Mouse (Mus musculus) heart, embryonic 10.5 days (tissue): Measurements from ENCODE around the gene Bmpr1b. TPM values are rescaled to one million over a fixed set of nuclear protein-coding genes. Genes with fewer than 3 reads are reported as not detected.

ENCODE experiments used
- DNase-seq: peaks from one replicate; pipeline ENCODE4 v3.0.0-alpha.2; 2017; ENCODE audit warnings: low spot score
- H3K27ac ChIP-seq: fragments of 300-500 bp; sonication (generic); 2 replicates; pipeline ENCODE4 v1.5.1; 2016; ENCODE audit warnings: mild to moderate bottlenecking
- H3K27me3 ChIP-seq: fragments of 300-500 bp; sonication (generic); 2 replicates; pipeline ENCODE4 v1.6.1; 2016; ENCODE audit warnings: mild to moderate bottlenecking; ENCODE audit not compliant: poor library complexity, insufficient read depth, severe bottlenecking
- H3K36me3 ChIP-seq: fragments of 300-500 bp; sonication (generic); 2 replicates; pipeline ENCODE4 v1.6.1; 2016; ENCODE audit warnings: mild to moderate bottlenecking, moderate library complexity
- H3K4me1 ChIP-seq: fragments of 300-500 bp; sonication (generic); 2 replicates; pipeline ENCODE4 v1.6.1; 2016; ENCODE audit warnings: mild to moderate bottlenecking
- H3K4me3 ChIP-seq: fragments of 300-500 bp; sonication (generic); 2 replicates; pipeline ENCODE4 v1.5.1; 2016; ENCODE audit warnings: mild to moderate bottlenecking, moderate library complexity
- H3K9me3 ChIP-seq: fragments of 300-500 bp; sonication (generic); 2 replicates; pipeline ENCODE4 v1.6.1; 2016; ENCODE audit warnings: mild to moderate bottlenecking, moderate library complexity
- WGBS: fragments of 180-500 bp; shearing (Covaris S2); methylation state at CpG from one replicate; pipeline ENCODE4 v1.1.7; 2016; 5-methylcytosine and 5-hydroxymethylcytosine counted together
- polyA plus RNA-seq: library from polyadenylated mRNA; unstranded; fragments of >200 nt; fragmentation: Nextera tagmentation; extraction: Ambion mirVana; gene quantifications from 2 replicates; pipeline ENCODE4 v1.2.1, GENCODE M21; 2016

The Bmpr1b gene
- polyA plus RNA-seq, 1 experiment from 2014 or later: 3.8 TPM

- Histone ChIP-seq H3K27ac (no peak overlapping the region), H3K9me3 (no peaks in the 10 kb centered on the region), H3K36me3 (no peaks in the 10 kb centered on the region), H3K27me3 (no peaks in the 10 kb centered on the region), H3K4me1 (no peaks in the 10 kb centered on the region), H3K4me3 (no peak overlapping the region)
- WGBS: 73% methylated on average over 3 of the region's 3 CpGs
- no peak for DNase-seq
Measured at GRCm38 (mm10) chr3:142059890-142060289, 109.3 kb downstream of the Bmpr1b start.

- 85% methylated on average over 2 of the region's 2 CpGs for WGBS
Measured at GRCm38 (mm10) chr3:142050681-142051080, 118.5 kb downstream of the Bmpr1b start.

GRCm38 (mm10) chr3:142049610-142050009 is 119.6 kb downstream of the Bmpr1b start:
- H3K4me1 ChIP-seq: no peaks in the 10 kb centered on the region
- H3K27ac ChIP-seq: no peak overlapping the region
- H3K4me3 ChIP-seq: no peak overlapping the region
- H3K27me3 ChIP-seq: no peaks in the 10 kb centered on the region
- 73% methylated on average over 3 of the region's 3 CpGs for WGBS
- H3K9me3 ChIP-seq: no peaks in the 10 kb centered on the region
- DNase-seq: no peak
- no peaks in the 10 kb centered on the region for H3K36me3 ChIP-seq

More at GRCm38 (mm10) chr3:142050681-142051080, 118.5 kb downstream of the Bmpr1b start:
- Histone ChIP-seq H3K4me1 (no peaks in the 10 kb centered on the region), H3K27me3 (no peaks in the 10 kb centered on the region), H3K27ac (no peak overlapping the region), H3K36me3 (no peaks in the 10 kb centered on the region), H3K9me3 (no peaks in the 10 kb centered on the region), H3K4me3 (no peak overlapping the region)
- DNase-seq: no peak

- DNase-seq: no peak
- WGBS: 72% methylated on average over 5 of the region's 5 CpGs
- H3K4me3 ChIP-seq: no peak overlapping the region
- H3K9me3 ChIP-seq: no peaks in the 10 kb centered on the region
- no peaks in the 10 kb centered on the region for H3K4me1 ChIP-seq
- no peak overlapping the region for H3K27ac ChIP-seq
- no peaks in the 10 kb centered on the region for H3K27me3 ChIP-seq
- H3K36me3 ChIP-seq: no peaks in the 10 kb centered on the region
Measured at GRCm38 (mm10) chr3:142049093-142049492, 120.1 kb downstream of the Bmpr1b start.

- Histone ChIP-seq H3K27ac (no peak overlapping the region), H3K9me3 (no peaks in the 10 kb centered on the region), H3K36me3 (no peaks in the 10 kb centered on the region), H3K27me3 (no peaks in the 10 kb centered on the region), H3K4me1 (no peaks in the 10 kb centered on the region), H3K4me3 (no peak overlapping the region)
- 62% methylated on average over 6 of the region's 6 CpGs for WGBS
- DNase-seq: no peak
Measured at GRCm38 (mm10) chr3:142048493-142048892, 120.7 kb downstream of the Bmpr1b start.

GRCm38 (mm10) chr3:142043463-142043862 is 125.8 kb downstream of the Bmpr1b start:
- Histone ChIP-seq H3K27me3 (no peaks in the 10 kb centered on the region), H3K27ac (no peak overlapping the region), H3K4me1 (no peaks in the 10 kb centered on the region), H3K4me3 (no peak overlapping the region), H3K9me3 (no peaks in the 10 kb centered on the region), H3K36me3 (no peaks in the 10 kb centered on the region)
- 41% methylated on average over 2 of the region's 2 CpGs for WGBS
- no peak for DNase-seq

- no peaks in the 10 kb centered on the region for H3K4me1 ChIP-seq
- 82% methylated on average over 5 of the region's 5 CpGs for WGBS
Measured at GRCm38 (mm10) chr3:142043006-142043405, 126.2 kb downstream of the Bmpr1b start.

GRCm38 (mm10) chr3:142040345-142040744 is 128.9 kb downstream of the Bmpr1b start:
- no peak overlapping the region for H3K4me3 ChIP-seq
- H3K9me3 ChIP-seq: no peaks in the 10 kb centered on the region
- H3K27me3 ChIP-seq: no peaks in the 10 kb centered on the region
- 86% methylated on average over 5 of the region's 5 CpGs for whole genome bisulfite sequencing
- H3K36me3 ChIP-seq: no peaks in the 10 kb centered on the region
- no peak for DNase-seq
- H3K4me1 ChIP-seq: no peaks in the 10 kb centered on the region
- no peak overlapping the region for H3K27ac ChIP-seq

More at GRCm38 (mm10) chr3:142043006-142043405, 126.2 kb downstream of the Bmpr1b start:
- H3K36me3 ChIP-seq: no peaks in the 10 kb centered on the region
- no peak for DNase-seq
- no peak overlapping the region for H3K4me3 ChIP-seq
- H3K27ac ChIP-seq: no peak overlapping the region
- H3K9me3 ChIP-seq: no peaks in the 10 kb centered on the region
- no peaks in the 10 kb centered on the region for H3K27me3 ChIP-seq

- no peak overlapping the region for H3K27ac ChIP-seq
Measured at GRCm38 (mm10) chr3:142034160-142034559, 135.1 kb downstream of the Bmpr1b start.

GRCm38 (mm10) chr3:142019716-142020115 is 149.5 kb downstream of the Bmpr1b start:
- WGBS: 85% methylated on average over 7 of the region's 7 CpGs
- no peak for DNase-seq

More at GRCm38 (mm10) chr3:142034160-142034559, 135.1 kb downstream of the Bmpr1b start:
- Histone ChIP-seq H3K36me3 (no peaks in the 10 kb centered on the region), H3K9me3 (no peaks in the 10 kb centered on the region), H3K27me3 (no peaks in the 10 kb centered on the region), H3K4me3 (no peak overlapping the region), H3K4me1 (no peaks in the 10 kb centered on the region; the same call in 1 of the 2 replicates)
- 59% methylated on average over 4 of the region's 4 CpGs for WGBS
- no peak for DNase-seq

GRCm38 (mm10) chr3:141984548-141984947 is 184.7 kb downstream of the Bmpr1b start:
- no peak overlapping the region for H3K27ac ChIP-seq
- DNase-seq: no peak
- WGBS: 68% methylated on average over 7 of the region's 7 CpGs
- H3K27me3 ChIP-seq: no peaks in the 10 kb centered on the region
- no peak overlapping the region for H3K4me3 ChIP-seq
- H3K4me1 ChIP-seq: no peaks in the 10 kb centered on the region
- H3K36me3 ChIP-seq: no peaks in the 10 kb centered on the region
- no peaks in the 10 kb centered on the region for H3K9me3 ChIP-seq

More at GRCm38 (mm10) chr3:142019716-142020115, 149.5 kb downstream of the Bmpr1b start:
- no peaks in the 10 kb centered on the region for H3K9me3 ChIP-seq
- no peak overlapping the region for H3K4me3 ChIP-seq
- H3K27me3 ChIP-seq: no peaks in the 10 kb centered on the region
- no peaks in the 10 kb centered on the region for H3K4me1 ChIP-seq
- H3K27ac ChIP-seq: no peak overlapping the region
- H3K36me3 ChIP-seq: no peaks in the 10 kb centered on the region

GRCm38 (mm10) chr3:141981613-141982432 is 187.4 kb downstream of the Bmpr1b start:
- H3K27ac ChIP-seq: no peak overlapping the region
- no peaks in the 10 kb centered on the region for H3K27me3 ChIP-seq
- H3K4me3 ChIP-seq: no peak overlapping the region
- no peaks in the 10 kb centered on the region for H3K9me3 ChIP-seq
- 82% methylated on average over 24 of the region's 24 CpGs for WGBS
- no peaks in the 10 kb centered on the region for H3K4me1 ChIP-seq
- no peak for DNase-seq
- H3K36me3 ChIP-seq: no peaks in the 10 kb centered on the region

GRCm38 (mm10) chr3:141966244-141966643 is 203.0 kb downstream of the Bmpr1b start:
- Histone ChIP-seq H3K27ac (no peak overlapping the region), H3K27me3 (no peaks in the 10 kb centered on the region), H3K4me3 (no peak overlapping the region), H3K36me3 (no peaks in the 10 kb centered on the region), H3K9me3 (no peaks in the 10 kb centered on the region), H3K4me1 (no peaks in the 10 kb centered on the region)
- 62% methylated on average over 4 of the region's 4 CpGs for WGBS
- DNase-seq: no peak
